Mouse (Mus musculus): ENCODE results near the gene Prr5l. TPM values are rescaled to one million over a fixed set of nuclear protein-coding genes. Genes with fewer than 3 reads are reported as not detected.

The Prr5l gene
- polyA plus RNA-seq, 1 experiment, result 0.06 TPM

GRCm38 (mm10) chr2:101823821-101824220, 59.0 kb downstream of the Prr5l start:
- Histone ChIP-seq H3K27me3 (ENCODE audit: control insufficient read depth, insufficient read depth, insufficient read length) (no peaks in the 10 kb centered on the region), H3ac (ENCODE audit: control insufficient read depth, insufficient read length) (no peak overlapping the region), H3K79me2 (ENCODE audit: control insufficient read depth, insufficient read depth) (no peaks in the 10 kb centered on the region), H3K4me2 (ENCODE audit: low read depth) (no peak overlapping the region), H3K36me3 (ENCODE audit: control insufficient read depth, insufficient read depth) (no peaks in the 10 kb centered on the region), H3K4me3 (no peak overlapping the region)
- TF ChIP-seq POLR2A (IDR thresholded peaks at IDR 0.05; ENCODE audit: insufficient read length, low read depth) (no peak), USF1 (IDR thresholded peaks at IDR 0.05; ENCODE audit: low read depth) (no peak), CEBPB (IDR thresholded peaks at IDR 0.05; ENCODE audit: insufficient read depth, poor library complexity, severe bottlenecking) (no peak), TCF3 (IDR thresholded peaks at IDR 0.05; ENCODE audit: insufficient read length, low read depth) (no peak), REST (IDR thresholded peaks at IDR 0.05; ENCODE audit: insufficient read depth, insufficient read length) (no peak), E2F4 (IDR thresholded peaks at IDR 0.05; ENCODE audit: insufficient read depth) (no peak), MYOG (IDR thresholded peaks at IDR 0.05; ENCODE audit: control insufficient read depth in 1 of 3, insufficient read depth in 1 of 3, insufficient read length in 2 of 3, low read depth in 2 of 3) (no peak), SRF (IDR thresholded peaks at IDR 0.05; ENCODE audit: control insufficient read depth, insufficient read length, low read depth) (no peak), MAX (IDR thresholded peaks at IDR 0.05; ENCODE audit: low read depth) (no peak), POLR2AphosphoS2 (IDR thresholded peaks at IDR 0.05; ENCODE audit: insufficient read length, low read depth) (no peak), MYOD1 (IDR thresholded peaks at IDR 0.05; ENCODE audit: control insufficient read depth in 1 of 3, insufficient read length in 2 of 3, low read depth in 2 of 3) (no peak), TCF12 (IDR thresholded peaks at IDR 0.05; ENCODE audit: insufficient read depth, poor library complexity, severe bottlenecking) (no peak)

GRCm38 (mm10) chr2:101822785-101823184, 60.0 kb downstream of the Prr5l start:
- no peak overlapping the region for H3K4me2 ChIP-seq (ENCODE audit: low read depth)
- TF ChIP-seq MAX (IDR thresholded peaks at IDR 0.05; ENCODE audit: low read depth), result no peak
- no peak overlapping the region for H3ac ChIP-seq (ENCODE audit: control insufficient read depth, insufficient read length)
- no peaks in the 10 kb centered on the region for H3K36me3 ChIP-seq (ENCODE audit: control insufficient read depth, insufficient read depth)
- no peak overlapping the region for H3K4me3 ChIP-seq
- H3K79me2 ChIP-seq (ENCODE audit: control insufficient read depth, insufficient read depth), result no peaks in the 10 kb centered on the region
- no peaks in the 10 kb centered on the region for H3K27me3 ChIP-seq (ENCODE audit: control insufficient read depth, insufficient read depth, insufficient read length)

GRCm38 (mm10) chr2:101820816-101821215, 62.0 kb downstream of the Prr5l start:
- no peak for TF ChIP-seq POLR2A (IDR thresholded peaks at IDR 0.05; ENCODE audit: insufficient read length, low read depth)
- no peak for TF ChIP-seq MAX (IDR thresholded peaks at IDR 0.05; ENCODE audit: low read depth)
- no peak for TF ChIP-seq E2F4 (IDR thresholded peaks at IDR 0.05; ENCODE audit: insufficient read depth)
- TF ChIP-seq MYOG (IDR thresholded peaks at IDR 0.05; ENCODE audit: control insufficient read depth in 1 of 3, insufficient read depth in 1 of 3, insufficient read length in 2 of 3, low read depth in 2 of 3), result no peak
- TF ChIP-seq USF1 (IDR thresholded peaks at IDR 0.05; ENCODE audit: low read depth), result no peak
- no peak for TF ChIP-seq TCF3 (IDR thresholded peaks at IDR 0.05; ENCODE audit: insufficient read length, low read depth)
- TF ChIP-seq POLR2AphosphoS2 (IDR thresholded peaks at IDR 0.05; ENCODE audit: insufficient read length, low read depth), result no peak
- no peak for TF ChIP-seq SRF (IDR thresholded peaks at IDR 0.05; ENCODE audit: control insufficient read depth, insufficient read length, low read depth)
- TF ChIP-seq TCF12 (IDR thresholded peaks at IDR 0.05; ENCODE audit: insufficient read depth, poor library complexity, severe bottlenecking), result no peak
- TF ChIP-seq MYOD1 (IDR thresholded peaks at IDR 0.05; ENCODE audit: control insufficient read depth in 1 of 3, insufficient read length in 2 of 3, low read depth in 2 of 3), result no peak
- TF ChIP-seq CEBPB (IDR thresholded peaks at IDR 0.05; ENCODE audit: insufficient read depth, poor library complexity, severe bottlenecking), result no peak
- TF ChIP-seq REST (IDR thresholded peaks at IDR 0.05; ENCODE audit: insufficient read depth, insufficient read length), result no peak
- Histone ChIP-seq H3K79me2 (ENCODE audit: control insufficient read depth, insufficient read depth) (no peaks in the 10 kb centered on the region), H3K27me3 (ENCODE audit: control insufficient read depth, insufficient read depth, insufficient read length) (no peaks in the 10 kb centered on the region), H3K4me3 (no peak overlapping the region), H3K36me3 (ENCODE audit: control insufficient read depth, insufficient read depth) (no peaks in the 10 kb centered on the region), H3K4me2 (ENCODE audit: low read depth) (no peak overlapping the region), H3ac (ENCODE audit: control insufficient read depth, insufficient read length) (no peak overlapping the region)

- Histone ChIP-seq H3K79me2 (ENCODE audit: control insufficient read depth, insufficient read depth) (no peaks in the 10 kb centered on the region), H3K27me3 (ENCODE audit: control insufficient read depth, insufficient read depth, insufficient read length) (no peaks in the 10 kb centered on the region), H3ac (ENCODE audit: control insufficient read depth, insufficient read length) (no peak overlapping the region), H3K4me3 (no peak overlapping the region), H3K36me3 (ENCODE audit: control insufficient read depth, insufficient read depth) (no peaks in the 10 kb centered on the region), H3K4me2 (ENCODE audit: low read depth) (no peak overlapping the region)
- TF ChIP-seq USF1 (IDR thresholded peaks at IDR 0.05; ENCODE audit: low read depth) (no peak), MYOD1 (IDR thresholded peaks at IDR 0.05; ENCODE audit: control insufficient read depth in 1 of 3, insufficient read length in 2 of 3, low read depth in 2 of 3) (no peak), E2F4 (IDR thresholded peaks at IDR 0.05; ENCODE audit: insufficient read depth) (no peak), CEBPB (IDR thresholded peaks at IDR 0.05; ENCODE audit: insufficient read depth, poor library complexity, severe bottlenecking) (no peak), POLR2AphosphoS2 (IDR thresholded peaks at IDR 0.05; ENCODE audit: insufficient read length, low read depth) (no peak)
Observed at GRCm38 (mm10) chr2:101818986-101819764, 63.7 kb downstream of the Prr5l start.

GRCm38 (mm10) chr2:101816646-101817308, 66.0 kb downstream of the Prr5l start:
- H3K4me2 ChIP-seq (ENCODE audit: low read depth), result no peak overlapping the region
- no peak for TF ChIP-seq USF1 (IDR thresholded peaks at IDR 0.05; ENCODE audit: low read depth)
- TF ChIP-seq TCF12 (IDR thresholded peaks at IDR 0.05; ENCODE audit: insufficient read depth, poor library complexity, severe bottlenecking), result no peak
- TF ChIP-seq TCF3 (IDR thresholded peaks at IDR 0.05; ENCODE audit: insufficient read length, low read depth), result no peak
- TF ChIP-seq POLR2AphosphoS2 (IDR thresholded peaks at IDR 0.05; ENCODE audit: insufficient read length, low read depth), result no peak
- no peak for TF ChIP-seq REST (IDR thresholded peaks at IDR 0.05; ENCODE audit: insufficient read depth, insufficient read length)
- no peak for TF ChIP-seq SRF (IDR thresholded peaks at IDR 0.05; ENCODE audit: control insufficient read depth, insufficient read length, low read depth)
- no peak for TF ChIP-seq CEBPB (IDR thresholded peaks at IDR 0.05; ENCODE audit: insufficient read depth, poor library complexity, severe bottlenecking)
- H3K36me3 ChIP-seq (ENCODE audit: control insufficient read depth, insufficient read depth), result no peaks in the 10 kb centered on the region
- no peak overlapping the region for H3K4me3 ChIP-seq
- no peaks in the 10 kb centered on the region for H3K79me2 ChIP-seq (ENCODE audit: control insufficient read depth, insufficient read depth)
- no peak overlapping the region for H3ac ChIP-seq (ENCODE audit: control insufficient read depth, insufficient read length)
- H3K27me3 ChIP-seq (ENCODE audit: control insufficient read depth, insufficient read depth, insufficient read length), result no peaks in the 10 kb centered on the region
